Mouse (Mus musculus) c-Kit-negative CD71-positive TER-119-positive erythroid progenitor cells, embryonic 14.5 days (primary cell): Measurements from ENCODE around the gene Rdh19.
"Not testable (repeated sequence)": the region's sequence is repeated elsewhere in the genome, so short reads cannot be mapped to it uniquely, and the experiment has no call there.

Experiments
- DNase-seq: peaks from one replicate; pipeline ENCODE4 v3.0.0-alpha.2; 2013; ENCODE audit warnings: low read depth, low spot score

Rdh19 gene

GRCm38 (mm10) chr10:127849628-127850027, at the start of gene Rdh19:
Rdh19 (plus strand) TSS chr10:127849928.
- no peak for DNase-seq

DNA sequence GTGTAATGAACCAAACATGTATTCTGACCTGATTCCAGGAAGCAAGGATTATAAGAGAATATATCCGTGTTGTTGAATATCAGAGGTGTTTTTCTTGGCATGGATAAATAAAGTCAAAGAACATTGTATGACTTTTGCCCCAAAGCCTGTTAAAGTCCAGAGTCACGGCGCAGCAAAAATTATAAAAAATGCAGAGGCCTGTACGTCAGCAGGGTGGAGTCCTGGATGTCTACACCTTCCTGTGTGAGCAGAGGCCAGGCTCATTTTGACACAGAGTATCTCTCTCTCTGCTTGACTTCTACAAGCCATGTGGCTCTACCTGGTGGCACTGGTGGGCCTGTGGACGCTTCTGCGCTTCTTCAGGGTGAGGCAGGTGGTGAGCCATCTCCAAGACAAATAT, 48.8 kb upstream of the Rdh19 start, which contains the start of gene Rdh16:
Rdh16 (plus strand) TSS at position 262 of the 400 bp plus-strand sequence.
- DNase-seq = no peak

GRCm38 (mm10) chr10:127801612-127802011, 48.1 kb upstream of the Rdh19 start:
- no peak for DNase-seq

- no peak for DNase-seq
Measured at GRCm38 (mm10) chr10:127802236-127802635, 47.5 kb upstream of the Rdh19 start.

GRCm38 (mm10) chr10:127804416-127804815, 45.3 kb upstream of the Rdh19 start:
- DNase-seq = no peak

DNA sequence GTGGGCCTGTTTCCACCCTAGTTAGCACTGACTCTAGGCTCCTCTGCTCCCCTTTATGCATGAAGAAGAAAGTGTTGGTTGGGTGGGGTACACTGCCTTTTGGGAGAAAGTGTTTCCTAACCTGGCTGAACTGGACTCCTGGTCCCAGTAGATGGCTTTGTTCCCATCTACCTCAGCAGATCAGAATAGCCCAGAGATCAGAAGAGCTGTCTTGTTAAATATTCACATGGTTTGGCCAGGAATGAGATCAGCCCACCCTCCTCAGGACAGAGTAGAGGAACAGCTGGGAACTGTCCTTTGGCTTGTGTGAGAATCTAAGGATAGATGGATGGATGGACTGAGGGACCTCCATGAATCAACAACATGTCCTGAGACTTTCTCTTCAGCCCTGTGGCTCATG, 33.8 kb upstream of the Rdh19 start:
- DNase-seq = no peak

DNA sequence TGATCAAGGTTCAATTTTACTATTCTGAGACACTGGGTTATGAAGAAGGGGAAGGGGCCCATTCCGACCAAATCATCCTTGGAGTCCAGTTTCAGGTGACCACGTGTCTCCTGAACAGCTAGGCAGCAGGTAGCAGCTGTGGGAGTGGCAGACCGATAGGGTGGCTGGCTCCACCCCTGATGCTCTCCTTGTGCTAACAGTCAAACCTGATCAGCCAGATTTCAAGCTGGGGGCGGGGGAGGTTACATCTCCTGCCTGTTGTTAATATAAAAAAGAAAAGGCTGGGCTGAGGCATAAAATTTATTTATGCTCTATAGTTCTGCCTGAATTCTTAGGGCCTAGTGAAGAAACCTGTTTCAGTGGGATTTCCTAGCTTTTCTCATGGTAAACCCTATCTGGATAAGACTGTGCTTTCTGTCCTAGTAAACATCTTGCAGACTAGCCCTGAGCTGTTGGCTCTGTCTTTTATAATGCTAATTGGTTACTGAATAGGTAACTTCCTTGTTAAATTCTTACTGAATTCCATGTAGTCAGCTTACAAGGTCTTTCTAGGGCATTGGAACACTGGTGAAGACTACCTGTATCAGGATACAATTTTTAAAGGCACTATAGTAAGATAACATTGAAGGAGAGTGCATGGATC, 32.3 kb upstream of the Rdh19 start:
- not testable (repeated sequence) for DNase-seq

DNA sequence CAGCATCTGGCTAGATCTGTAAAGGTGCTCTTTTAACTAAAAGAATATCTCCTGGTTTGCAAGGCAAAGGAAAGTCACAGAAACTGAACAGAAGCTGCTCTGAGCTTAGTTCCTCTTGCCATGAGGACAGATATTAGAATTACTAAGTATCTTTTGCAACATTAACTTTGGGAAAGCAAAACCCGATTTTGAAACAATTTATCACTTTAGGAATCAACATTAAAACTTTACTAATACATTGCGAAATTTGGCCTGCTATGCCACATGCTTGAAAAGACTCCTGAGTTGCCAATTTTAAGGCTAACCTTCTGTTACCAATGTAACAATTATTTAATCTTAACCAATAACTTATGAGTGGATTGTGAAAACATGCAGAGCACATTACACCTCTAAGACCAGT, 27.9 kb upstream of the Rdh19 start:
- not testable (repeated sequence) for DNase-seq

DNA sequence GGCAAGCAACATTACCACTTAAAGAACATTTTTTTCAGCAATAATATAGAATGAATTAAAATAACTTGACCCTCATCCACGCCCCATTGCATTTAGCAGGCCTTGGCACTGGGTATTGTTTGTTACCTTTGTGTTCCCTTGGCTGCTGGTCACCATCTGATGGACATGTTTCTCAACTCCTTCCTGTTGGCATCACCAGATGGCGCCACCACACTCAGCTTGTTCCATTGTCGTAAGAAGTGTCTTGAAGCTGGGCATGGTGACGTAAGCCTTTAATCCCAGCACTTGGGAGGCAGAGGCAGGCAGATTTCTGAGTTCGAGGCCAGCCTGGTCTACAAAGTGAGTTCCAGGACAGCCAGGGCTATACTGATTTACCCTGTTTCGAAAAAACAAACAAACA, 24.3 kb upstream of the Rdh19 start:
- DNase-seq = no peak

DNA sequence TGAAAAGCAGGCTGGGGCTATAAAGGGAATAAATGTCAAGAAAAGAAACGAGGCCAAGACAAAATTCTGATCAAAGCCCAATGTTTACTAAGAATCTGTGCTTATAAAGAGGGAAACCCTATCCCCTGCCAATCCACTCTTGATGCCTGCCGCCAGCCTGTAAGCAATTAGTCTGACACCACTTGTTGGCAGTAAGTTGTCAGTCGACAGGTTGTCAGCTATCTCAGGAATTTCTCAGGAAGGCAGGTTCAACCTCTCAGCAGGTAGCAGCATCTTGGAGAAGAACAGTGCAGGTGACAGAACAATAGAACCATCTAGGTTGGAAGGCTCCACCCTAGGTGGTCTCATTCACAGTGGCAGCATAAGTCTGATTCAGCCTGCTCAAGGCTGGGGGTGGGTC, 20.6 kb upstream of the Rdh19 start:
- no peak for DNase-seq

- DNase-seq = not testable (repeated sequence)
Measured at GRCm38 (mm10) chr10:127834186-127834585, 15.5 kb upstream of the Rdh19 start.

- no peak for DNase-seq
Measured at GRCm38 (mm10) chr10:127835292-127835691, 14.4 kb upstream of the Rdh19 start.

DNA sequence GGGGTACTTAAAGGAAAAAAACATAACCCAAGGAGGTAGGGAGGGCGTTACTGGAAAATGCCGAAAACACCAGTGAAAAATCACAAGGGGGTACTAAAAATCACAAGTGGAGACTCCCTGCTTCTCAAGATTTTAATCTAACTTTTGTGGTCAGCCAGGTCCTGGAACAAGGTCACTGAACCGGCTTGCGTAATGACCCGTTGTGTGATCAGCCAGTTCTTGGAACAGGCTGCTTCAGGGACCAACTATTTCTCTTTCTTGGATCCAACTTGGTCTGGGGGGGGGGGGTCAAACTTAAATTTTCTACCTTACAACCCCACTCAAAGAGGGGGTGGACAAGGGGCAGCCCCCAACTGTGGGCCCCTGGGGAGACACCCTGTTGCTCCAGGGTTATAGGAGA, 11.9 kb upstream of the Rdh19 start:
- not testable (repeated sequence) for DNase-seq

- no peak for DNase-seq
Measured at GRCm38 (mm10) chr10:127838539-127838938, 11.2 kb upstream of the Rdh19 start.

GRCm38 (mm10) chr10:127840776-127841175, 9.0 kb upstream of the Rdh19 start:
- DNase-seq = no peak

DNA sequence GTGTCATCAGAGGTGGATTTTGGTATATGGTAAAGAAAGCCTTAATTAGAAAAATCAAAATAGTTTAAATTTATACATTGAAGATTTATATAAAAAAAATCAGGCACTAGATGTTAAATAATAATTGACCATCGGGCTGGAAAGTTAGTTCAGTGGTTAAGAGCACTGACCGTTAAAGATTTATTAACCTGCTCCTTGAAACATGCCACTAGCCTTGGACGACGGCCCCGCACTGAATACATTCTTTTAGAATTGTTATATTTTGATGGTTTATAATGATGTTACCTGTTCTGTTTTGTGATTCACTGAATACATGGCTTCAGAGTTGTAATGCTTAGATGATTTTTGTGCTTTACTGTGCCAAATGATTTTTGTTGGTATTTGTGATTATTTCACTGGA, 3.8 kb upstream of the Rdh19 start:
- not testable (repeated sequence) for DNase-seq

- no peak for DNase-seq
Measured at GRCm38 (mm10) chr10:127848089-127848488, 1.6 kb upstream of the Rdh19 start.

DNA sequence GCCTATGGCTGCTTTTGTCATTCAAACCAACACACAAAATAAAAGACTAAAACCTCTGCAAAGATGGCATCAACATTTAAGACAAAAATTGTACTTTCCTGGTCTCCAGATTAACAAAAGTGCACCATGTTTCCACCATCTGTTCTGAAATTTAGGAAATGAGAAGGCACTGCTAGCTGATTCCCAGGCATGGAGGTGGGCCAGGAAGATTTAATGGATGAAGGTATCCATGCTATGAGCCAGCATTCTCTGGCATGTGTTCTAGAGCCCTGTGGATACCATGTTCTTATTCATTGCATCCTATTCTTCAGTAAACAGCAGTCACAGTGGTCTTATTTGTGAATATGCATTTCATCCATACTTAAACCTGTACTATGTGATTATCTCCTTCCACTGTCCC, 6.6 kb downstream of the Rdh19 start:
- no peak for DNase-seq

GRCm38 (mm10) chr10:127864931-127865330, 15.2 kb downstream of the Rdh19 start:
- DNase-seq = no peak

DNA sequence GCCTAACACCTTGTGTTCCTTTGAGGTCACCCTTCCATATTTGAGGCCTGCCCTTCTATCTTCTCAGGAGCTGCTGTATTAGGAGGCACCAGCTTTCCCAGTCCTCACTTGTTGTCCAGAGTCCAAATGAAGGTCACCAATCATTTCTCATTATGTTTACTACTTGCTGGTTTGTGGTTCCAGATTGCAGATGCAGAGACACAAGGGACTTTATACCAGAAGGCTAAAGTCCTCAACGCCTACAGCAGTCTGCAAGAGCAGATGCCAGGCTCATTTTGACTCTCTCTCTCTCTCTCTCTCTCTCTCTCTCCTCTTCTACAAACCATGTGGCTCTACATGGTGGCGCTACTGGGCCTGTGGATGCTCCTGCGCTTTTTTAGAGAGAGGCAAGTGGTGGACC, 16.5 kb downstream of the Rdh19 start, which contains the start of gene Rdh16f2:
Rdh16f2 (plus strand) TSS at position 243 of the 400 bp plus-strand sequence.
- DNase-seq = no peak

GRCm38 (mm10) chr10:127872484-127872883, 22.8 kb downstream of the Rdh19 start:
- no peak for DNase-seq

DNA sequence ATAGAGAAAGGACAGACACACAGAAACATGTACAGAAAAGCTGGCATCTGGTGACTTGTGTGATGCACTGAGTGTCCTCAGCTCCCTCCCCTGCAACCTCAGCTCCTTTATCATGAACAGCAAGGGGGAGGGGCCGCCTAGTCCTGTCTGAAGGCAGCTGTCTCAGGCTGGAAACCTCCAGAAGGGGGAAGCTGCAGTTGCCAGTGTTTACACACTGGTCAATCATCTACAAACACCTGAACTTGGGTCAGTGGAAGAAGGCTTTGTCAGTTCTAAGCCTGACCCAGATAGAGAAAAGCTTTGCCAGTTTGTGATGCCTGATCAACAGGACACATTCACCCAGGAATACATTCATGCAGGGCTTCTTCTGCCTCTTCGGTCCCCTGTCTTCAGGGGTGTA, 28.0 kb downstream of the Rdh19 start:
- no peak for DNase-seq

DNA sequence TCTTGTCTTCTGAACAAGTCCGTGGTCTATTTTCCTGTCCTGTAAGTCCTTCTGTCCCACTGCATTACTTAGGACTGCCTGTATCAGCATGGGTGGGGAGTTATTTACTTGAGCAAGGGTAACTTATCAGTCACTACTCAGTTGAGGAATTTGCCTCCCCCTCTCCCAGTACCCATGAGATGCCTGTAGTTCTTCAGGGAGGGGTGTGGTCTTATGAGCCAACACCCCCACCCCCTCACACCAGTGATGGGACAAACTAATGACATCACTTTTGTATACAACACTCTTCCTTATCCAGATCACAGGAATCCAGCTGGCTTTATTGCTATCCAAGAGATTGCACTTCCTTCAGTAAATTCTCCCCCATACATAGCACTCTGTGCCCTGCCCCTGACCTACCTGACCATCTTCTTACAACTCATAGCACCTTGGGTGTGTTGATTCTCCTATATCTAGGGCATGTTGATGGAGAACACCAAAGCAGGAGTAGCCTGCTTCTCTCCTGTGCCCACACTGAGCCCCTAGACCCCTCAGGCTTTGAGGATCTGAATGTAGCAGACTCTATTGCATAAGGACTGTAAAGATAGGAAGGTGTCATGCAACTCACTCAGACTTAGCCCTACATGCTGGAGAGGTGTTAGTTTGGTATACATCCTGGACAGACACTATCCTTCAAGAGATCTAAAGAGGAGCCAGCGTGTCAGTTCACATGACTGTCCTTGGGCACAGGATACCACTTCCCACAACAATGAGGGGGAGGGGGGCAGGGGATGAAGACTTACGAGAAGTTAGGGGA, 28.7 kb downstream of the Rdh19 start:
- DNase-seq = no peak
